Mouse (Mus musculus): ENCODE results near the gene Hoxc11.

Hoxc11 gene

GRCm38 (mm10) chr15:102965892-102966775 lies 11.9 kb downstream of the Hoxc11 start:
- peak; percentile 96 for DNase-seq

DNA sequence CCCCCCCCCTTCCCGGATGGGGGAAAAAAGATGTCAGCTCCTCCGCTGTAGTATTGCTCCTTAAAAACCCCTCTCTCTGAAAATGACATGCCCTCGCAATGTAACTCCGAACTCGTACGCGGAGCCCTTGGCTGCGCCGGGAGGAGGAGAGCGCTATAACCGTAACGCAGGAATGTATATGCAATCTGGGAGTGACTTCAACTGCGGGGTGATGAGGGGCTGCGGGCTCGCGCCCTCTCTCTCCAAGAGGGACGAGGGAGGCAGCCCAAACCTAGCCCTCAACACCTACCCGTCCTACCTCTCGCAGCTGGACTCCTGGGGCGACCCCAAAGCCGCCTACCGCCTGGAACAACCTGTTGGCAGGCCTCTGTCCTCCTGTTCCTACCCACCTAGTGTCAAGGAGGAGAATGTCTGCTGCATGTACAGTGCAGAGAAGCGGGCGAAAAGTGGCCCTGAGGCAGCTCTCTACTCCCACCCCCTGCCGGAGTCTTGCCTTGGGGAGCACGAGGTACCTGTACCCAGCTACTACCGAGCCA lies 12.6 kb downstream of the Hoxc11 start, which contains the start of gene Hoxc10:
TSS of gene Hoxc10 (plus strand) at position 21 of the 536 bp plus-strand sequence.
- no peak for DNase-seq

- no peak for DNase-seq
Observed at GRCm38 (mm10) chr15:102967312-102967510, 13.0 kb downstream of the Hoxc11 start, which contains the start of gene Hoxc5. Gene Hoxc5 (plus strand): TSS chr15:102967443.

- DNase-seq, result no peak
Observed at GRCm38 (mm10) chr15:102967511-102968397, 13.5 kb downstream of the Hoxc11 start.

- no peak for DNase-seq
Observed at GRCm38 (mm10) chr15:102969296-102969695, 15.1 kb downstream of the Hoxc11 start.

DNA sequence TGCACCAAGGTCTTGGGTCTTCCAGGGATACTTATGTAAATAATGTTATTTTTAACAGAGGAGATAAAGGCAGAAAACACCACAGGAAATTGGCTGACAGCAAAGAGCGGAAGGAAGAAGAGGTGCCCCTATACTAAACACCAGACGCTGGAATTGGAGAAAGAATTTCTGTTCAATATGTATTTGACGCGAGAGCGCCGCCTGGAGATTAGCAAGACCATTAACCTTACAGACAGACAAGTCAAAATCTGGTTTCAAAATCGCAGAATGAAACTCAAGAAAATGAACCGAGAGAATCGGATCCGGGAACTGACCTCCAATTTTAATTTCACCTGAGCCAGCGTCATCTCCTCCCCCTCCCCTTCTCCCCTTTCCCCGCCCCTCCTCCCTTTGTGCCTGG lies 16.5 kb downstream of the Hoxc11 start:
- no peak for DNase-seq

DNA sequence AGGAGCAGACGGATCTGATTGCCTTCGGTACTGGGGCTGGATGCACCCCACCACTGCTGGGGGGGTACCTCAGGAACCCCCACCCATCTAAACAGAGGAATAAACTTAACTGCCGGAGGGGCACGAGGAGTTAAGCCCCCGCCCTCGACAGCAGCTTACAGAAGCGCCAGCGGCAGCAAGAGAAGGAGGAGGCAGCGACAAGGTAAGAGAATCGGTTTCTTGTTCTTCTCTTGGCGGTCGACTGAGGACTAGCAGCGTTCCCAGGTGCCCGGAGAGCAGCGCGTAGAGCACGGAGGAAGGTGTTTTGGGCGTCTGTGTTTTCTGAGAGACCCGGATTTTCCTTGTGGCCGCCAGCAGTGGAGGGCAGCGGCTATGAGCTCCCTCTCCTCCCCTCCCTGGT lies 18.0 kb downstream of the Hoxc11 start:
- DNase-seq, result no peak

- no peak for DNase-seq
Observed at GRCm38 (mm10) chr15:102972753-102973152, 18.5 kb downstream of the Hoxc11 start.

DNA sequence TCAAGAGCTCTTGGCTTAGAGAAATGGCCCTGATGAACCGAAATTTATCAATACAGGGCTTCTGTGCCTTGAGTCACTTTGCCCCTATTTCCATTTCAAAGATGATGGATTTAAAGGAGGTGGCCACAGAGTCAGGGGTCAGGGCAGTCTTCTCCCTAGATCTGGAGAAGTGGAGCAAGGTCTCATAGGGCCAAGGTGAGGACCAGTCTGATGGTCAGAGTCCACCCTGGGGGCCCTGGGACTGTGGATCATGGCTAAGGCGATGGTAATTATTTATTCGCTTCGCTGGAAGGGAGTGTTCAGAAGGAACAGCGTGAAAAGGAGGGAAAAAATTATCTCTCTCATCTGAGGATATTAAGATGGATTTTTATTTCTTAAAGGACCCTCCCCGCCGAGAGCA lies 20.8 kb downstream of the Hoxc11 start:
- DNase-seq, result no peak

GRCm38 (mm10) chr15:102975688-102976111 lies 21.5 kb downstream of the Hoxc11 start:
- no peak for DNase-seq

DNA sequence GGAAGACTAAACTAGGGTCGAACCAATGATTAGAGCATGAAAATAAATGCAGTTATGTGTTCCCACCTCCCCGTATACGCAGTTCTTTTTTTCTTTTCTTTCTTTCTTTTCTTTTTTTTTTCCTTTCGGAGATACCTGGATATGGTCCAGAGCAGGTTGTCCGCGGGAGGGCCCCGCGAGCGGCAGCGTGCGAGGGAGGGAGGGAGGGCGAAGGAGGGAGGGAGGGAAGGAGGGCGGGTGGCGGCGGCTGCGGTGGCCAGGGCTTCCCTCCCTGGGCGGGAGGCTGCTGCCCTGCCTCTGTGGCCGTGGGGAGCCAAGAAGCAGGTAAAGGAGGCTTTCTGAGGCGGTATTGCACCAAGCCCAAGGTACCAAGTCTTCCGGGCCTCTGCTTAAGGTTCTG lies 21.9 kb downstream of the Hoxc11 start, which contains the start of gene Hoxc9:
TSS of gene Hoxc9 (plus strand) at position 269 of the 400 bp plus-strand sequence.
- no peak for DNase-seq

DNA sequence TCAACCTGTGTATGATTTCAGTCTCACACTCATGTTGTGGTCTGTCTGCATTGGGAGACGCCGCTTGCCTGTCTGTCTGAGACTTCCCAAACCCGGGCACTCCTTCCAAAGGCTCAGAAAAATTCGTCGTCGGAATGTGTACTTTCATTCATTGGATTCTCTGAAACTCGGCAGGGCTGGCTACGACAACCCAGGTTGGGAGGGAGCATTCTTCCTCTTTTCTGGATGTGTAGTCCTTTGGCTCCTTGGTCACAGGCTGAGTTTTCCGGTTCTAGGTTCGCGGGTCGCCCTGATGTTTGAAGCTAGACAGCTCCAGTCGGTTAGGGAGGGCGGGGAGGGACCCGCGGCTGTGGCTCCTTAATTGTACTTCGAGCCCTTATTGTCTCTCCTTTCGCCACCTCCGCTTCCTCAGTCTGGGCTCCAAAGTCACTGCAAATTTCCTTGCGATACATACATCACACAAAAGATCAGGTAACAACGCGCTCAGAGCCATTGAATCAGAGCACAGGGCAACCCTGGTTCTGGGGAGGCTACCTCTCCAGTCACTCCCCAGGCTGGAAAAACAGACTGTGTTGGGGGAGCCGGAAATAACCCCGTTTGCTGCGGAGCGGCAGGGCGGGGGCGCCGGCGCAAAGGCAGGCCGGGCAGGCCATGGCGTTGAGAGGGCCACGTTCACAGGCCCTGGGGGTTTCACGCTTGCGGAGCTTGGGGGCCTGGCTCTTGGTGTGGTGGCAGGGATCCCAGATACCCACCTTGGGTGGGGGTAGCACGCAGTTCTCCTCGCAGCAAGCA lies 22.6 kb downstream of the Hoxc11 start:
- no peak for DNase-seq

- DNase-seq, result no peak
Observed at GRCm38 (mm10) chr15:102977423-102977974, 23.3 kb downstream of the Hoxc11 start.

- no peak for DNase-seq
Observed at GRCm38 (mm10) chr15:102978615-102979515, 24.6 kb downstream of the Hoxc11 start.

DNA sequence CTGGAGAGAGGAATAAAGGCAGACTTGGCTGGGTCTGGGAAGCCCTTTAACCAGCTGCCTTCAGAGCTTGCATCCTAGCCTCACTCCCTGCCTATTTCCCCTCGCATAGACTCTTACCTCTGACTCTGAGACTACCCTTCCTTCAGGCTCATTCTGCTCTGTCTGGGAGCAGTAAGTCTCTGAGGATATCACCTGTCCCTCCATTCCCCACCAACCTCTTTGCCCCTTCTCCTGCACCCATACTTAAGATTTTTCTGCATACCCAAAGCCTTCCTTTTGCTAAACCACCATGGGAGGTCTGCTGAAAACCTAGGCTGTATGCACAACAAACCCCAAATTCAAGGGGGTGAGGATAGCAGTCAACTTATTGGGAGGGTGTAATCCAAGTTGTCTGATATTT lies 25.7 kb downstream of the Hoxc11 start:
- no peak for DNase-seq

- no peak for DNase-seq
Observed at GRCm38 (mm10) chr15:102980352-102980751, 26.1 kb downstream of the Hoxc11 start.

GRCm38 (mm10) chr15:102980912-102981311 lies 26.7 kb downstream of the Hoxc11 start:
- DNase-seq, result no peak

- DNase-seq, result no peak
Observed at GRCm38 (mm10) chr15:102981379-102982288, 27.4 kb downstream of the Hoxc11 start.

- no peak for DNase-seq
Observed at GRCm38 (mm10) chr15:102983716-102984115, 29.5 kb downstream of the Hoxc11 start.

DNA sequence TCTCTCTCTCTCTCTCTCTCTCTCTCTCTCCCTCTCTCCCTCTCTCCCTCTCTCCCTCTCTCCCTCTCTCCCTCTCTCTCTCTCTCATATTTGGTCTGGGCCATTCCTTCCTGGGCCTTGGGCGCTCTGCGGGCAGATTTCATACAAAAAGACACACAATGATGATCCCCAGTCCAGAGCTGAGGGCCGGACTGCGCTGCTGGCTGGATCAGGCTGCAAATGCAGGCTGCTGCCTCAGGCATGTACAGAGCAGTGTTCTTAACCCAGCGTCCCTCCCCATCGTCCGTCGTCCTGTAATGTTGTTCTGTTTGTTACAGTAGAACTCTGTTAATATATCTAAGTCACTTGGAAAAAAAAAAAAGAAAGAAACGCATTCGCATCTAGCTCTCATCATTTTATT lies 30.3 kb downstream of the Hoxc11 start:
- DNase-seq, result no peak

Data from kidney, adult 9 months (tissue).